Mouse (Mus musculus) megakaryocyte, embryonic 14.5 days (primary cell): ENCODE data around the gene Il12b.

Experiments
- FLI1 ChIP-seq: IDR thresholded peaks from 2 replicates; pipeline ENCODE4 v1.6.1; 2012; ENCODE audit warnings: low read length, inconsistent platforms, mixed read lengths
- GATA1 ChIP-seq: IDR thresholded peaks from 3 replicates; pipeline ENCODE4 v1.6.1; 2012; ENCODE audit warnings: mixed read lengths, low read length, inconsistent platforms, borderline replicate concordance

DNA sequence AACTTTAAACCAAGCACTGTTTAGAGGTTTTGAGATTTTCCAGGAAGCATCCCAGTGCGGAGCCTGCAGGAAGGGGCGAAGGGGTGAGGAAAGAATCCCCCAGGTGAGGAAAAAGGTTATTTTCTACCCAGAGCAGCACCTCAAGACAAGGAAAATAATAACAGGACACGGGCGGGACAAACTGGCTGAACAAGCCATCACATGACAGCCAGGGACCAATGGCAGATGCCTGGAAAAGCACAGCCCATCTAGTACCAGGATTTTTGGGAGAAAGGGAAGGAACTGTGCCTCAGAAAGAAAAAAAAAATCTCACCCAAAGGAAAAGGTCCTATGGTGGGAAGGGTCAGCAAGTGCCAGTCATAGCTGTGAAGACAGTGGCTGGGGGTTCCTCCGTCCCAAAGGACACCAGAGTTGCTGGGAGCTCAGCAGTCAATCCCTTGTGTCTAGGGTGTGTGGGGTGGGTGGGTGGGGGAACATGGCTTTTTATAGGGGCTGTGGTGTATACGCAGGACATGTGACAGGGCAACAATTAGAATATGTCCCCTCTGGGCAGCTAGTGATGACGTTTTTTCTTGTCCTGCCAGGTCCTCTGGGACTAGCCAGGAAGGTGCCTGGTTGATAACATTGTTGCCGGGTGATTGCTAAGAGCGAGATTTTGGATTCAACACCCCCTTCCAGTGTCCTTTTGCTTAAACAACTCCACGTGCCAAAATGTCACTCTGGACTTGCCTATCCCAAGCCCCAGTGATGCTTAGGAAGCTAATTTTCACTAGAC is 22.7 kb downstream of the Il12b start:
- TF ChIP-seq FLI1 (no peak), GATA1 (no peak)
